22 mouse cellular contexts compared by ENCODE assay signal in genomic region chr15:29051166-29051565, GRCm38 (mm10).
"Had no signal": no experiment of that assay in that cellular context is flagged by ENCODE, and none has a peak within 500 bp of the region (broad histone marks: within the 10 kb centered on the region; RNA-seq: fewer than 3 reads in every experiment).

No protein-coding gene starts in this region.

- H3K27ac ChIP-seq: heart, adult 2 months; heart, embryonic 13.5 days; heart, embryonic 15.5 days; hindbrain, embryonic 13.5 days; hindbrain, embryonic 15.5 days; hindbrain, postnatal 0 days; left cerebral cortex, adult 2 months; limb, embryonic 13.5 days; limb, embryonic 15.5 days; liver, embryonic 12.5 days; liver, embryonic 14.5 days had no signal

- H3K4me3 ChIP-seq: heart, adult 2 months; heart, embryonic 13.5 days; heart, embryonic 15.5 days; hindbrain, embryonic 13.5 days; hindbrain, embryonic 15.5 days; left cerebral cortex, adult 2 months; limb, embryonic 13.5 days; limb, embryonic 15.5 days; liver, embryonic 12.5 days had no signal

- DNase-seq: gastrocnemius, postnatal 14 days; gastrocnemius, postnatal 36 days; heart, adult 11 months; heart, adult 2 months; heart, postnatal 4 days; kidney, adult 11 months; kidney, adult 2 months; kidney, postnatal 10 days; kidney, postnatal 25 days; kidney, postnatal 4 days; layer of hippocampus, adult 9-11 months had no signal

- ATAC-seq: intestine, embryonic 16.5 days; liver, embryonic 12.5 days had no signal
